Mouse (Mus musculus): ENCODE data around the gene Rhot2. TPM values are rescaled to one million over a fixed set of nuclear protein-coding genes. Genes with fewer than 3 reads are reported as not detected.
"Not testable (repeated sequence)": the region's sequence is repeated elsewhere in the genome, so short reads cannot be mapped to it uniquely, and the experiment has no call there.

Gene Rhot2
- polyA plus RNA-seq, 1 experiment: 62.0 TPM

GRCm38 (mm10) chr17:25828712-25829557 is 15.7 kb downstream of the Rhot2 start, which contains the start of gene Jmjd8:
Gene Jmjd8, plus strand, starts transcription at chr17:25828867.
- DNase-seq (ENCODE audit: low spot score): no peak

GRCm38 (mm10) chr17:25828223-25828594 is 16.4 kb downstream of the Rhot2 start:
- no peak for DNase-seq (ENCODE audit: low spot score)

GRCm38 (mm10) chr17:25827546-25828222 is 17.0 kb downstream of the Rhot2 start:
- no peak for DNase-seq (ENCODE audit: low spot score)

DNA sequence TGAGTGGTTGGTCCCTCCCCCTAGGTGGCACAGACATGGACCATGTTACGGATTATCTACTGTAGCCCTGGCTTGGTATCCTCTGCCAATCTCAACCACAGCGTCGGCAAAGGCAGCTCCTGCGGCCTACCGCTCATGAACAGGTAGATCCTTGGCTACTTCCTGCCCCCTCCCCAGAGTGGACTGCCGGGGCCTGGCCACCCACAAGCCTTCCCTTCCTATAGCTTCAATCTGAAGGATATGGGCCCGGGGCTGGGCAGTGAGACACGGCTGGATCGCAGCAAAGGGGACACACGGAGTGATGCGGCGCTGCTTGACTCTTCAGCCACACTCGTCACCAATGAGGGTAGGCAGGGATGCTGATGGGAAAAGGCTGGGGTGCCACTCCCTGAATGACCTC is 17.6 kb downstream of the Rhot2 start:
- no peak for DNase-seq (ENCODE audit: low spot score)

- no peak for DNase-seq (ENCODE audit: low spot score)
Observed at GRCm38 (mm10) chr17:25825984-25826570, 18.6 kb downstream of the Rhot2 start.

- no peak for DNase-seq (ENCODE audit: low spot score)
Observed at GRCm38 (mm10) chr17:25825311-25825710, 19.3 kb downstream of the Rhot2 start.

DNA sequence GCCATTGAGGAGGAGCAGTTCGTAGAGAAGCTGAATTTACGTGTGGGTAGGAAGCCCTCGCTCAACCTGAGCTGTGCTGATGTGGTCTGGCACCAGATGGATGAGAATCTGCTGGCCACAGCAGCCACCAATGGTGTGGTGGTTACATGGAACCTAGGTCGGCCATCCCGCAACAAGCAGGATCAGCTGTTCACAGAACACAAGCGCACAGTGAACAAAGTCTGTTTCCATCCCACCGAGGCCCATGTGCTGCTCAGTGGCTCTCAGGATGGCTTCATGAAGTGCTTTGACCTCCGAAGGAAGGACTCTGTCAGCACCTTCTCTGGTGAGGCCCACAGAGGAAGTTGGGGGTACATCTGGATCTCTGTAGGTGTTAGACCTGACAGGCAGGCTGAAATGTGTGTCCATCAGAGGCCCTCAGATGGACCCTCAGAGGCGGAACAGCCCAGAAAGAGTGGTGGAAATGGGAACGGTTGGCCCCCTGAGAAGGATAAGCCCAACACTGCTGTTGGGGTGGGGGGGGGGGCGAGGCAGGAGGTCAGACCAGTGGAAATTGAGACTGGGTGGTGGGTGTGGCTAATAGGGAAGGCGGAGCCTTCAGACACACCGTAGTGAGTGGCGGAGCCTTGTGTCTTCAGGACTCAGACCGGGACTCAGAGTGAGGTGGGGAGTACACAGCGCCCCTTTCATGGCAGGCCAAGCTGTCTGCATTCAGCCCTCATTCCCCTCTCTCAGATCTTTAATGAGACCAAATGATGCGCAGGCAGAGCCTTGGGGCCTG is 20.1 kb downstream of the Rhot2 start:
- DNase-seq (ENCODE audit: low spot score): no peak

- DNase-seq (ENCODE audit: low spot score): no peak
Observed at GRCm38 (mm10) chr17:25823452-25823851, 21.2 kb downstream of the Rhot2 start, which contains the start of gene Wdr24. Gene Wdr24, plus strand, starts transcription at chr17:25823627.

DNA sequence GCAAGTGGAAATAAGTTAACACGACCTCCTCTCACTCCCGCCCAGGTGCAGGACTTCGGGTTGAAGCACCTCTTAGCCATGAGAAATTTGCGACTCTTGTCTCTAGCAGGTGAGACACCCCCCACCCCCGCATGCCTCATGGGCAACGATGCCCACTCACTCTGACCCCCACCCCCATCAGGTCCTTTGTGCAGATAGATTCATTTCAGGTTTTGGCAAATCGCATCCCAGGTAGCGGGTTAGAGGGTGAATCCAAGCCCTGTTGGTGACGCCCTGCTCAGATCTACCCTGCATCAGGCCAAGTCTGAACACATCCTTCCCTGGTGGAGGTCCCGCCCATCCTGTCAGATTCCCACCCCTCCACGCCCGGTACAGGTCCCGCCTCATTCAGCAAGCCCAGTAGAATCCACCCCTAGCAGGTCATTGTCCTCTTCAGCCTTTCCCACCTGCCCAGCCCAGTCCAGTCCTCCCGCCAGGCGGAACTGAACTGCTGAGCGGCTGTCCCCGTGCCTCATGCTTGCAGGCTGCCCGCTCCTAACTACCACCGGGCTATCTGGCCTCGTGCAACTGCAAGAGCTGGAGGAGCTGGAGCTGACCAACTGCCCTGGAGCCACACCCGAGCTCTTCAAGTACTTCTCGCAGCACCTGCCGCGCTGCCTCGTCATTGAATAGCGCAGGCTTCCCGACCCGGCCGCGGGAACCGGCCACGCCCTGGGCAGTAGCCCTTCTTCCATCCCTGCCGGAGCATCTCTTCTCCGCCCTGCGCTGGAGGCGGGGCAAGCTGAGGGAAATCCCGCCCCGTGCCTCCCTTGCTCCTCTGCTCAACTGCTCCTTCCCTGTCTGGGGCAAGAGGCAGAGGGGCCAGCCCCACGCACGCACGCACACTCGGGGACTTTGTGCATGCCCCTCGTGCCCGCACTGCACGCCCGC is 25.5 kb downstream of the Rhot2 start:
- DNase-seq (ENCODE audit: low spot score): no peak

GRCm38 (mm10) chr17:25817662-25818061 is 27.0 kb downstream of the Rhot2 start:
- no peak for DNase-seq (ENCODE audit: low spot score)

GRCm38 (mm10) chr17:25813471-25813870 is 31.2 kb downstream of the Rhot2 start:
- peak; percentile 69 for DNase-seq (ENCODE audit: low spot score)

DNA sequence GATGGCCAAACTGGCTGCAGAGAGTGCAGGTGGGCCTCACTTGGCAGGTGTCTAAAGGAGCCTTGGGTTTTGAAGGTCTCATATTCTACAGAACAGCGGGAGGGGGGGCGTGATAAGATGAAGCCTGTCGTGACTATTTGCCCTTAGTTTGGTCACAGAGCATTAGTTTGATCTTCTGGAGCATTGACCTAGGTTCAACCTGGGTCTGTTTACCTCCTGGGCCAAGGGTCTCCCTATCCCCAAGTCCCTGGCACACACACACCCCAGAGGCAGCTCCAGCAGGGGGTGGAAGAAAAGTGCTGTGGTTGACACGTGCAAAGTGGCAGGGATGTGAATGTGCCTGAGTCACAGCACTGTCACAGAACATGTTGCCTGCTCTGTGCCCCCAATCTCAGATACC is 33.8 kb downstream of the Rhot2 start:
- no peak for DNase-seq (ENCODE audit: low spot score)

GRCm38 (mm10) chr17:25809606-25810340 is 34.9 kb downstream of the Rhot2 start:
- no peak for DNase-seq (ENCODE audit: low spot score)

GRCm38 (mm10) chr17:25808789-25809605 is 35.7 kb downstream of the Rhot2 start, which contains the start of gene Fbxl16:
Gene Fbxl16, plus strand, starts transcription at chr17:25809085.
- DNase-seq (ENCODE audit: low spot score): no peak

DNA sequence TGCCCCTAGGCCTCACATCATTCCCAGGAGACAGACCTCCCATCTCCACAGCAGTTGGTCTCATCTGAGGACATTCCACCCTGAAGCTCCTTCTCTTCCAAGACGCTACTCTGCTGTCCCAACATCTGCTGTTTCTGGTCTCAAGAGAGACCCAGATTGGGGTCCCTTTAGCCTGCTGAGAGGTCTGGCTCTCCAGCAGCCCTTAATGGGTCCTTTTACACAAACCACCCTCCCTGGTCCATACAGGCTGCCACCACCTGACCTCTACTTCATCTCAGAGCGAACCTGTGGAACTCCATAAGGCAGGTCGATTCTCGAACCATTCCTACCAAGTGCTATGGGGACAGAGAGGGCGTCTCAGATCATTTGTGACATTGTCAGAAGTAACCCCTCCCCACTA is 36.6 kb downstream of the Rhot2 start:
- DNase-seq (ENCODE audit: low spot score): no peak

GRCm38 (mm10) chr17:25807452-25807851 is 37.2 kb downstream of the Rhot2 start:
- DNase-seq (ENCODE audit: low spot score): not testable (repeated sequence)

GRCm38 (mm10) chr17:25806507-25806906 is 38.1 kb downstream of the Rhot2 start:
- DNase-seq (ENCODE audit: low spot score): no peak

DNA sequence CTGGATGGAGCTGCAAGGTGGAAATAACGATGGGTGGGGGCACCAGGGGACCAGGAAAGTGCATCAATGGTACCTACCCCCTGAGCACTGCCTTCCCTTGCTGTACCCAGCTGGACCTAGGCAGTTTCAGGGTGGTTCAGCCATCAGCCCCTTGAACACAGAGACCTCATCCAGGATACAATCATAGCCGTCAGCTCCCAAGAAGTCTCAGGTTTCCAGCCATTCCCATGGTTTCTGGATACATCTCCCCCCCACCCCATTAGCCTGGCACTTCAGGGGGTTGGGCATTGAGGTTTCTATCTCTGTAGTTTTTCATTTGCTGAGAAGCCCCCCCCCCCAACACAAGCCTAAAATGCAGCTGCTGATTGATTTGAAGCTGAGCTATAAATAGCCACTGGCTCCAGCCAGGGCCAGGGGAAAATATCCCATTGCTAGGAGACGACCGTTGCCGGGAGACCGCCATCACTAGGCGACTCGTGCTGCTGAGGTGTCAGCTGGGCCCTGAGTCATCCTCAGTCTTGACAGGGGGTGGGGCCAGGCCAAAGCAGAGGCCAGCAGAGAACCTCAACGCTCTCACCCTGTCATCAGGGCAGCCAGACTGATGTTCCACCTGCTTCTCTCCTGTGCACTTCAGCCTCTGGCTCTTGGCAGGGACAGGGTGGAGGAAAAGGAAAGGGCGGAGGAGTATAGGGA is 41.7 kb downstream of the Rhot2 start:
- no peak for DNase-seq (ENCODE audit: low spot score)

Data from urinary bladder, adult 2 months (tissue).